Mouse (Mus musculus) lung, embryonic 14.5 days (tissue): ENCODE results near the gene Chst12. TPM values are rescaled to one million over a fixed set of nuclear protein-coding genes. Genes with fewer than 3 reads are reported as not detected.

Source experiments
- ATAC-seq: fragments of 200-750 bp; cut with Nextera tagmentation; 2 replicates; pipeline ENCODE4 v1.8.0; 2017; ENCODE audit warnings: mild to moderate bottlenecking, moderate TSS enrichment, moderate library complexity; ENCODE audit not compliant: insufficient read depth
- DNase-seq: peaks from one replicate; pipeline ENCODE4 v3.0.0-alpha.2; 2015
- H3K27ac ChIP-seq: fragments of 300-500 bp; sonication (generic); 2 replicates; pipeline ENCODE4 v1.5.1; 2014; ENCODE audit warnings: low read depth, mild to moderate bottlenecking, moderate library complexity
- H3K27me3 ChIP-seq: fragments of 300-500 bp; sonication (generic); 2 replicates; pipeline ENCODE4 v1.6.1; 2014; ENCODE audit warnings: low read length, control low read depth; ENCODE audit not compliant: insufficient read depth
- H3K36me3 ChIP-seq: fragments of 300-500 bp; sonication (generic); 2 replicates; pipeline ENCODE4 v1.6.1; 2014; ENCODE audit warnings: control low read depth; ENCODE audit not compliant: insufficient read depth
- H3K4me1 ChIP-seq: fragments of 300-500 bp; sonication (generic); 2 replicates; pipeline ENCODE4 v1.6.1; 2014; ENCODE audit warnings: antibody characterized with exemption, control low read depth; ENCODE audit not compliant: insufficient read depth
- H3K4me2 ChIP-seq: fragments of 300-500 bp; sonication (generic); 2 replicates; pipeline ENCODE4 v1.6.1; 2014; ENCODE audit warnings: mild to moderate bottlenecking
- H3K4me3 ChIP-seq: fragments of 300-500 bp; sonication (generic); 2 replicates; pipeline ENCODE4 v1.5.1; 2014; ENCODE audit warnings: low read depth, low read length
- H3K9ac ChIP-seq: fragments of 300-500 bp; sonication (generic); 2 replicates; pipeline ENCODE4 v1.6.1; 2014
- H3K9me3 ChIP-seq: fragments of 300-500 bp; sonication (generic); 2 replicates; pipeline ENCODE4 v1.6.1; 2016; ENCODE audit warnings: low read depth, low read length, control low read depth
- CTCF ChIP-seq: IDR thresholded peaks from 2 replicates; pipeline ENCODE4 v1.5.1; 2016; ENCODE audit warnings: antibody characterized with exemption, low read depth
- WGBS: fragments of 180-500 bp; shearing (Covaris S2); extraction: QIAGEN DNeasy Blood & Tissue Kit; methylation state at CpG from one replicate; pipeline ENCODE4 v1.1.7; 2014; 5-methylcytosine and 5-hydroxymethylcytosine counted together
- polyA plus RNA-seq: library from polyadenylated mRNA; unstranded; fragments of >200 nt; fragmentation: Nextera tagmentation; extraction: Ambion mirVana; gene quantifications from 2 replicates; pipeline ENCODE4 v1.2.1, GENCODE M21; 2014

Chst12 gene
- polyA plus RNA-seq, 1 experiment from 2014 or later, result 22.0 TPM

DNA sequence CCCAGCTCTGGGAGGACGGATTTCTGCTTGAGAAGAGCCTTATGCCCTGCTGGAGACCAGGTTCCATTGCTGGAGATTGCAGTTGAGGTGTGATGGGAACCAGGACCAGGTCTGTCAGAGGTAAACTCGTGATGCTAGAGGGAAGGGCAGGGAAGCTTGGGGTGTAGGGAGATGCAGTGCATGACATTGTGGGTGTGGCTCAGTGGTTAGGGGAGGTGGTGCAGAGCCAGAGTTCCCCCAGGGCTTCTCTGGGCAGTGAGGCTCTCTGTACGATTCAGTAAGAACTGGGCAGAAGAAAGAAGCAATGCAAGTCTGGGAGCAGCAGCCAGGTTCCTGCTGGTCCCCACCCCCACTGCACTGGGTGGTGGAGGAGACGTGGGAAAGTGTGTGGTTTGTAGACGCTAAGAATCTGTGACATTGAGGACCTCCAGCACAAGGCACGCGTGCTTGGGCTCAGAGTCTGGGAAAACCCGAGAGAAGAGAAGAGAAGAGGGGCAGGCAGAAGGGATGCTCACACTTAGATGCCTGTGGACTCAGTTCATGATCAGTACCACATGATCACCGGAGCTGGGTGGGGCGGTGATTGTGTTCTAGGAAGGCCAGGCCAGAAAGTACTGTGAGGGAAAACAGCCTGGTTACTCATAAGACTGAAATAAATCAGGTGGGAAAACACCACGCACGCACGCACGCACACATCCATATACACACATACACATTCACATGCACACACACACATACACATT is 2.3 kb downstream of the Chst12 start:
- ATAC-seq, result no peak
- peaks cover 13% of the 10 kb centered on the region for H3K4me1 ChIP-seq
- 81% methylated on average over 14 of the region's 14 CpGs for WGBS

DNA sequence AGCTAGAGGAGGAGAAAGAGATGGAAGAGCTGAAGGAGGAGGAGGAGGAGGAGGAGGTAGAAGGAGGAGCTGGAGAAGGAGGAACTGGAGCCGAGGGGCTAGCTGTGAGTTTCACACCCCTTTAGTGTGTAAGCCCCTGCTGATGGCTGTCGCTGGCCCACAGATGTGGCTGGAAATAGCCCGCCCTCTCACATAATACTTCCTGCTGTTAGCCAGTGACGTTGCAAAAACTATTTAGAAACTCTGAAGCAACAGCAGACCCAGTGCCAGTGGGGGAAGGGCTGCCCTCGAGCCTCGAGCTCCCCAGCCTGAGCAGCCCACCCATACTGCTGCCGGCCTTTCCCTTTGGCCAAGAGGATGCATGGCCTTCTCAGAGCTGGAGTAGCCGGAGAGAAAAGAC is 3.3 kb downstream of the Chst12 start:
- H3K27me3 ChIP-seq, result no peaks in the 10 kb centered on the region
- WGBS, result 25% methylated on average over 8 of the region's 8 CpGs
- peak overlapping the region; percentile 44 for H3K4me2 ChIP-seq
- DNase-seq, result peak; percentile 80
- H3K4me1 ChIP-seq, result peaks cover 8% of the 10 kb centered on the region
- H3K36me3 ChIP-seq, result no peaks in the 10 kb centered on the region
- ATAC-seq, result 0 out of 2 replicates have a peak, but pooled peaks have one; percentile 4
- H3K4me3 ChIP-seq, result no peak overlapping the region
- no peak for TF ChIP-seq CTCF
- peak overlapping the region; percentile 60; the same call in 1 of the 2 replicates for H3K27ac ChIP-seq
- peak overlapping the region; percentile 16 for H3K9ac ChIP-seq
- H3K9me3 ChIP-seq, result no peaks in the 10 kb centered on the region

More for the DNA sequence above, 2.3 kb downstream of the Chst12 start:
- peak overlapping the region; percentile 3; the same call in 1 of the 2 replicates for H3K4me3 ChIP-seq
- 0 out of 2 replicates have a peak overlapping the region, but pooled peaks have one; percentile 89 for H3K4me2 ChIP-seq
- H3K9ac ChIP-seq, result no peak overlapping the region
- H3K9me3 ChIP-seq, result no peaks in the 10 kb centered on the region
- H3K36me3 ChIP-seq, result no peaks in the 10 kb centered on the region
- TF ChIP-seq CTCF, result 0 out of 2 replicates have a peak, but pooled peaks have one; percentile 4
- no peak for DNase-seq
- H3K27ac ChIP-seq, result no peak overlapping the region
- no peaks in the 10 kb centered on the region for H3K27me3 ChIP-seq

DNA sequence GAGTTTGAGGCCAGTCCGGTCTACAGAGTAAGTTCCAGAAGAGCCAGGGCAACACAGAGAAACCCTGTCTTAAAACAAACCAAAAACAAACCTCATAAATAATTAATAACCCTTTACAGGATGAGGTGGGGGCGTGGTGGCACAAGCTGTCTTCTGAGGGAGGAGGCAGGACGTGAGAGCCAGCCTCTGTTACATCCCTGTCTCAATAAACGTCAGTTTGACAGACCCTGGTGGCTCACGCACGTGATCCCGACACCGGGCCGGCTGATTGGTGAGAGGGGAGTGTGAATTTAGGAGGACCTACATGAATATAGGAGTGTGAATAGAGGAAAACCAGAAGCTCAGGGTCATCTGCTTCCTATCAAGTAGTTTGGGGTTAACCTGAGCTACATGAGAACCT is 3.9 kb downstream of the Chst12 start:
- DNase-seq (no peak), ATAC-seq (no peak)
- Histone ChIP-seq H3K27me3 (no peaks in the 10 kb centered on the region), H3K9me3 (no peaks in the 10 kb centered on the region), H3K4me2 (peak overlapping the region; percentile 44; the same call in 1 of the 2 replicates), H3K27ac (peak overlapping the region; percentile 60; the same call in 1 of the 2 replicates), H3K9ac (peak overlapping the region; percentile 16; the same call in 1 of the 2 replicates), H3K4me1 (peaks cover 8% of the 10 kb centered on the region), H3K4me3 (no peak overlapping the region), H3K36me3 (no peaks in the 10 kb centered on the region)
- 48% methylated on average over 9 of the region's 9 CpGs for WGBS
- no peak for TF ChIP-seq CTCF

DNA sequence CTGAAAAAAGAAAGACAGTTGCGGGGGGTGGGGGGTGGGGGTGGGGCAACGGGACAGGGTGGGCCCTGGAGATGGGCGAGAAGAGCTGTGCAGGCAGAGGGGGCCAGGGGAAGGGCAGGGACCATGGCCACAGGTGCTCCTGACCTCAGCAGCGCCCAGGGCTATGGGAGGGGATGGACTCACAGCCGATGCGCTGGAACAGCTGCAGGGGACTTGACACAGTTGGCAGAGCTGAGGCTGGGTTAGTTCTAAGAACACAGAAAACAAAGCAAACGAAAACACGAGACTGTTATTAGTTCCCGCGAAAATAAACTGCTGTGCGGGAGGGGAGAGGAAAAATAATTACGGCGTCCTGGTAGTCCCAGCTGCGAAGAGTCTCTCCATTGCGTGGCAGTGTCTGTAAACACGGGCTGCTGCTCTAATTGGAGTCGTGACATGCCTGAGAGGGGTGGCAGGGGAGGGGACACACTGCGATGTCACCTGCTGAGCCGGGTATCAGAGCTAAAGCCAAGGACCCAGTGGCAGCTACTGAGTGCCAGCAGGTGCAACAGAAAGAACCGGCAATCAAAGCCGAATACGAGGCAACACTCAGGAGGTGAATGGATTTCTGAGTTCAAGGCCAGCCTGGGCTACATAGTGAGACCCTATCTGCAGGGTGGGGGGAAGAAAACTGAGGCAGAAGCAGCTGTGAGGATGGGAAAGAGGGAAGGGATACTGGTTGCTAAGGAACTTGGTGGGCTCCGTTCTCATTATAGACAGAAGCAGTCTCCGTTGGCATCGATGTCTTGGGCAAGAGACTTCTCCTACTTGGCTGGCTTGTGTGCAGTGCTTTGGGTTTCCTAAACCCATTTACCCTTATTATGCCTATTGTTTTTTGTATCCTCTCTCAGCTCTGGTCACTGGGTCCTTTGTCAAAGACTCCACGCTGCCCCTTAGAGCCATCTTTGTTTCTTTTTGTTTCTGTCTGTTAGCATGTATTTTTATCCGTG is 5.0 kb downstream of the Chst12 start:
- Histone ChIP-seq H3K27ac (no peak overlapping the region), H3K36me3 (no peaks in the 10 kb centered on the region), H3K9me3 (no peaks in the 10 kb centered on the region), H3K4me1 (peaks cover 15% of the 10 kb centered on the region), H3K27me3 (no peaks in the 10 kb centered on the region), H3K9ac (no peak overlapping the region), H3K4me3 (no peak overlapping the region), H3K4me2 (no peak overlapping the region)
- WGBS, result 52% methylated on average over 27 of the region's 27 CpGs
- TF ChIP-seq CTCF, result no peak
- ATAC-seq (no peak), DNase-seq (no peak)

DNA sequence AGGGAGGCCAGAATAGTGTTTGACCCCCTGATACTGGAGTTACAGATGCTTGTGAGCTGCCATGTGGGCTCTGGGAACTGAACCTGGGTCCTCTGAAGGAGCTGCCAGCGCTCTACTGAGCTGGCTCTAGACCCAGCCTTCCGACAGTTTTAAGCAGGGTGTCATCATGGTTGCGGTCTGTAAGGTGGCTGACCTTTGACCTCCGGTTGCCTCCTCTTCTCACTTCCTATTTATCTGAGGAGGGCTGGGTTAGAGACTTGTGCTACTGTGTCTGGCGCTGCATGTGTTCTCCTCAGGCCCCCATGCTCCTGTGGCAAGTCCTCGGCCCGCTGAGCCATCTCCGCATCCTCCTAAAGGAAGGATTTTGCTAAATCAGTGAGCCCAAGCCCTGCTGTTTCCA is 8.6 kb downstream of the Chst12 start:
- no peak for DNase-seq
- H3K4me1 ChIP-seq, result 0 out of 2 replicates have a peak, but pooled peaks cover 10% of the 10 kb centered on the region
- no peak overlapping the region for H3K9ac ChIP-seq
- 80% methylated on average over 8 of the region's 8 CpGs for WGBS
- ATAC-seq, result no peak
- H3K4me2 ChIP-seq, result no peak overlapping the region
- H3K27me3 ChIP-seq, result no peaks in the 10 kb centered on the region
- H3K4me3 ChIP-seq, result no peak overlapping the region
- TF ChIP-seq CTCF, result no peak
- H3K36me3 ChIP-seq, result no peaks in the 10 kb centered on the region
- H3K9me3 ChIP-seq, result no peaks in the 10 kb centered on the region
- peak overlapping the region; percentile 65; the same call in 1 of the 2 replicates for H3K27ac ChIP-seq

DNA sequence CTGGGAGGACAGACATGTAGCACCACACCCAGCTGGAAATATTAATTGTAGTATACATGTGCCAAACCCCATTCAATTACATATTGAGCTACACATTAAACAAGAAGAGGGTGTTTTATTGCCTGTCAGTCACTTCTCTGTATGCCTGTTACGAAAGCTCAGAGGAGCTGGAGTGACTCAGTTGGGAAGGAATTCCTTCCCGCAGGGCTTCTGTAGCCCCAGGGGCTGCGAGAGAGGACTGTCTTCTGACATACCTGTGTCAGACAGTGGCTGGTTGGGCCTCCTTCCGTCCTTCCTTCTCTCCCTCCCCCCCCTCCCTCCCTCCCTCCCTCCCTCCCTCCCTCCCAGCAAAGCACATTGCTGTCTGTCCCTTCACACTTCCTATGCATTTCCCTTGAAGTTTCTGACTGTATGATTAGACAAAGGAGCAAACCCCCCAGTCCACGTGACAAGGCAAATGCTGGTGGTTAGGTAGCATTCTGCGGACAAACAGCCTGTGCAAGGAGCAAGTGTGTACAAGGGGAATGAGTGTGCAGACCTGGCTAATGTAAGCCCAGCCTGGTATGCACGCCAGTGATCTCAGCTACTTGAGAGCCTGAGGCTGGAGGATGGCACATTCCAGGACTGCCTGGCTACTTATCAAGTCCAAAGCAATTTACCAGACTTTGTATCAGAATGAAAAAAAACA is 9.6 kb downstream of the Chst12 start:
- peaks cover 3% of the 10 kb centered on the region; the same call in 1 of the 2 replicates for H3K36me3 ChIP-seq
- 0 out of 2 replicates have a peak, but pooled peaks cover 10% of the 10 kb centered on the region for H3K4me1 ChIP-seq
- H3K9me3 ChIP-seq, result no peaks in the 10 kb centered on the region
- no peaks in the 10 kb centered on the region for H3K27me3 ChIP-seq
- H3K27ac ChIP-seq, result peak overlapping the region; percentile 65
- no peak for TF ChIP-seq CTCF
- no peak overlapping the region for H3K9ac ChIP-seq
- no peak overlapping the region for H3K4me3 ChIP-seq
- 20% methylated on average over 7 of the region's 7 CpGs for WGBS
- ATAC-seq (peak; percentile 67), DNase-seq (peak; percentile 61)
- H3K4me2 ChIP-seq, result no peak overlapping the region
